Mouse (Mus musculus) retina, adult 2 months (tissue): ENCODE measurements at regions not wholly inside any gene's neighbourhood (a gene's known extent, or its start where the extent isn't known, plus 50 kb on each side); places are given as distances from the start of the nearest gene placed in this dataset.

ENCODE experiments used
- DNase-seq: peaks from one replicate; pipeline ENCODE4 v3.0.0-alpha.2; 2012; ENCODE audit warnings: low read depth, low spot score

DNA sequence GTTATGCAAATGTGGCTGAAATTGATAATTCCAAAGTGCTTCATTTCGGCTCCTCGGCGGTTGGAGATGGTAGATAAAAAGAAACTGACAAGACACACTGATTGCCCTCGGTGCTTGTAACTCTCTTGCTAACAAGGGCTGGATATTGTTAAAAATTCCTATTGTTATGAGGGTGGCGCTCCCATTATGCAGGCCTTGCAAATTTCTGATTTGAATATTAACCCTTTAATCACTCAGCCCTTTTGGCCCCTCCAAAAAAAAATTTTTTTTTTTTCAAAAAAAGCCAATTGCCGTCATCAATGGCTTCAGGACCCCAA, 469.8 kb downstream of the Vrk1 start:
- no peak for DNase-seq

DNA sequence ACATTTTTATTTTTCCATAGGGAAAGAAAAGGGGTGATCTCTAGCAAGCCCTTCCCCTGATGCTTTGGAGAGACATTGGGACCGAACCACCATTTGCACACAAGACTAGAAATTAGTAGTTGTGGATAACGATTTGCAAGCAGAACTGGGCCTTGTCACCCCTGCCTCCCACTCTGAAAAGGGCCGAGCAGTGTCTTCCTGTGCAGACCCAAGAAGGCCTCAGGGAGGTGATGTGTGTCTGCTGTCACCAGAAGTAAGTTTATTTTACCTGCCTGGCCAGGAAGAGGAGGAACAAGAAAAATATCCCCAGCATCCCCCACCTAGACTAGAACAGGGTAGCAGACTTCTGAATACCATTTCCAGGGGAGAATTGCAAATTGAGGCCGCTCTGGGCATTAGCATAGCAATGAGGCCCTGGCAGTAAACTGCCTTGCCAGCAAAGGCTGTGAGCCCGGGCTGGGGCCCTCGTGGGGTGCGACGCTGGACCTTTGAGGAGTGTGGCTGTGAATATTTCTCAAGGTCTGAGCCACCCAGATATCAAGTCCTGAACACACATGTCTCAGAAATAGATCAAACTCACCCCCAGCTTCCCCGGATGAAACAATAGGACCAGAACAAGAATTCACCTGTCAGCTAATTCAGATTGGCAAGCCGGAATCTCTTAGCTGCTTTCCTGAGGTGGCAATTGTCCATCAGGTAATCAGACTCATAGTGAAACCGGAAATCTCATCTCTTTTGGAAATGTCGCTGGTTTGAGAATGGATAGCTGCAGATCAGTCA, 470.4 kb downstream of the Vrk1 start:
- no peak for DNase-seq

DNA sequence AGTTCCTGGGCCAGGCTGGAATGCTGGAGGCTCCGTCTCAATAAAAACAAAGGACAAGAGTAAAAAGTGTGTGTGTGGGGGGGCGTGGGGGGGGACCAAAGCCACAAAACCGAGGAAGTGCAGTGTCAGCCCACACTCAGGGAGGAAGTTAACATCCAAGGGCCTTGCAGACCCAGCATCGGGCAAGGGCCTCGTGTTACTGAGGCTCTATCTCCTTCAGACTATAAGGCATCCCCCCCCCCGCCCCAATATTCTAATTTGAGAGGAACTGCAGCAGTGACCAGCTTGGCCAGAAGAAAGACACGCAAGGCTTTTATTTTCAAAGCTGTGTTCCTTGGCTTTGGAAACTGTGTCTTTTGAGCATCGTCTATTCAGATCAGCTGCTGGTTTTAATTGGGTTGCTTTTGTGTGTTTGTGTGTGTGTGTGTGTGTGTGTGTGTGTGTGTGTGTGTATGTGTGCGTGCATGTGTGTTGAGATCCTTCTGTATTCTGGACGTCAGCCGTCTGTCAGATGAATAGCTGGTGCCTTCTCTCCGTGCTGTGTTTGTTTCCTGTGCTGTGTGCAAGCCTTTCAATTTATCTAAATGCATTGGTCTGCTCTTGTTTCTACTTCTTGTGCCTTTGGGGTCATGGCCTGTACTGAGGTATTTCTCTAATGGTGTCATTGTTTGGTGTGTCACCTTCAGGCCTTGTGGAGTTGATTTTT, 491.7 kb downstream of the Vrk1 start:
- no peak for DNase-seq

DNA sequence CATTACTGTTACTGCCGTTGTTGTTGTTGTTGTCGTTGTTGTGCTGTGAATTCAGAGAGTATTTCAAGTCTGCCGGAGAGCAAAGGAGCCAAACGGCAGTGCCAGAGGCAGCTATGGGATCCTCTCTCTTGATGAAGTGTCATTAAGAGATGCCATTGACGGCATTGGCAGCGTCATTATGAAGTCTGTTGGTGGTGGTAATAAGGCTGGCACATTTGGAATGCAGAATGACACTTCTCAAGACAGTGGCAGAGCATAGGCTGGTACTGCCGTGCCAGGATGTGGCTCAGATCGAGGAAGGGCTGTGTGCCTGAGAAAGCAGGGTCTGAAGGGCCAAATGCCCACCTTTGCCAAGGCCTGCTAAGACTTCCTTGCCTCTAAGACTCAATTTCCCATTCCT, 494.3 kb downstream of the Vrk1 start:
- DNase-seq: no peak

DNA sequence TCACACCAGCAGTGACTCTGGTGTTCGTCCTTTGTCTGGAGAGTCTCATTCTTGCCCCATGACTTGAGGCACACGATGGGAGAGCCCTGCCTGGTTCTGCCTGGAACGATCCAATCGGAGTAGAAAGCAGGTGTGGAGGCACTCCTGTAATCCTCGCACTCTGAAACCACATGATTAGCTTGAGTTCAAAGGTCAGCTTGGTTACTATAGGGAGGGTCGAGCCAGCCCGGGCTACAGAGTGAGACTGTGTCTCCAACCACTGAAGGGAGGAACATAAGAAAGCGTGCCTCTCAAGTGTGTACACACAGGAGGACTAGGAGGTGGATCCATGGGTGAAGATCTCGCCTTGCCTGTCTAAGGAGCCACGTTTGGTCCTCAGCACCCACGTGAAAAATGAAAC, 504.0 kb downstream of the Vrk1 start:
- DNase-seq: no peak

DNA sequence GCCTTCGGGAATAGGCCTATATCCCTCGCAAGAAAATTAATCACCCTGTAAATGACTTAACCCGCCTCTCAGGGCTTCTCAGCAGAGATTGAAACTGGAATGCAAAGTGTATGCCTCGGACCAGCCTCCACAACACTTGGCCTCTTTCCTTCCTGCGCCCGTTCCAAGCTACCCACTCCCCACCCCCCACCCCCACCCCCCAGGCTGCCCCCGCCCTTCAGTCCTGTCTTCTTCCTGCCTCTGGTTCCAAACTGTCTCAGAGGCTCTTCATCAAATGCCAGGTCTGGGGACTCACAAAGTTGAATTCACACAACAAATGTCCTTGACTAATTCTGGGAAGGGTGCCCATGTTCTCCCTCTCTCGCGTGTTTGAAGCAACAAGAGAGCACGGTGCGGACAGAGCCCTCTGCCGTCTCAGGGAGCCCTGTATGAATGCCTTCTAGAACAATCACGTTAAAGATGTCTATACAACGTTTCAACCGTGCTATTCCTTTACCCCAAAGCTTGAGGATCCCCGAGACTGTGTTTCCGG, 505.3 kb downstream of the Vrk1 start:
- DNase-seq: no peak

DNA sequence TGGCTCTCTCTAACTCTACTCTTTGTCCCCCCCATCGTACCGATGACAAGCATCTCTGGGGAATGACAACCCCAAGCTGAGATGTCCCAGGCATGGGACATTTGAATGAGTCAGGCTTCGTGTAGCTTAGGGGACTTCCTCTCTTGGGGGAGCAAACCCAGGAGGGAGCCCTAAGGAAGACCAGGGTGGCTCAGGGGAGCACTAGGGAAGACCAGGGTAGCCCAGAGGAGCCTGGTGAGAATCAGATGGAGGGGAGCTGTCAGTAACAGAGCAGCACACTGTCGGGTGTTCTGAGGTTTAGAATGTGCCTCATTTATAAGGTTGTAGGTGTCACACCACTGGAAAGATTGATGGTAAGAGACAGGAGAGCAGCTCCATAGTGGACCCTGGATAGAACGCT, 509.1 kb downstream of the Vrk1 start:
- DNase-seq: no peak

DNA sequence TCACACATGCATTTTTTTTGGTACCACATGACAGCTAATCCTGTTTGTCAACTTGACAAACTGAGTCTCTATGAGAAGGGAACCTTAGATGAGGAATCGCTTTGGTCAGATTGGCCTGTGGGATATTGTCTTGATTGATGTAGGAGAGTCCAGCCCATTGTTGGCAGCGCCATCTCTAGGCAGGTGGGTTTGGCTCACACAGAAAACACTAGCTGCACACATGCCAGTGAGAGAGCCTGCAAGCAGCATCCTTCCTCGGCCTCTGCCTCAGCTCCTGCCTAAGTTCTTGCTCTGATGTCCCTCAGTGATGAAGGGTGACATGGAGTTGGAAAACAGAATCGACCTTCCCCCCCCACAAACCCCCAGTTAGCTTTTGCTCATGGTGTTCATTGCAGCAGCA, 514.4 kb downstream of the Vrk1 start:
- no peak for DNase-seq

DNA sequence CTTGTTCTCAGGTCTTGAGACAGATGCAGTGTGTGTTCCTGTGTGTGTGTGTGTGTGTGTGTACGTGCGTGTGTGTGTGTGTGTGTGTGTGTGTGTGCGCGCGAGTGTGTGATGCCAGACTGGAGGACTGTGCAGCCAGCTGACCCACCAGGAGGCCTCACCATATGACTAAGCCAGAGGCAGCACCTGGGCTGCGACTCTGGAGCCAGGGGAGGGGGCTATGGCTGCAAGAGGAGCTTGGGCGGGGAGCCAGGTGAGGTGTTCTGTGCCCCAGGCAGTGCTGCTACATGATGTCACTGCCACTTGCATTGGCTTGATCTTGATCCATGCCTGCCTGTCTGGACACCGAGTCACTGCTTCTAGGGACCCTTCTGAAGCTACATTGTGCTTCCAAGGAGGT, 517.1 kb downstream of the Vrk1 start:
- no peak for DNase-seq

DNA sequence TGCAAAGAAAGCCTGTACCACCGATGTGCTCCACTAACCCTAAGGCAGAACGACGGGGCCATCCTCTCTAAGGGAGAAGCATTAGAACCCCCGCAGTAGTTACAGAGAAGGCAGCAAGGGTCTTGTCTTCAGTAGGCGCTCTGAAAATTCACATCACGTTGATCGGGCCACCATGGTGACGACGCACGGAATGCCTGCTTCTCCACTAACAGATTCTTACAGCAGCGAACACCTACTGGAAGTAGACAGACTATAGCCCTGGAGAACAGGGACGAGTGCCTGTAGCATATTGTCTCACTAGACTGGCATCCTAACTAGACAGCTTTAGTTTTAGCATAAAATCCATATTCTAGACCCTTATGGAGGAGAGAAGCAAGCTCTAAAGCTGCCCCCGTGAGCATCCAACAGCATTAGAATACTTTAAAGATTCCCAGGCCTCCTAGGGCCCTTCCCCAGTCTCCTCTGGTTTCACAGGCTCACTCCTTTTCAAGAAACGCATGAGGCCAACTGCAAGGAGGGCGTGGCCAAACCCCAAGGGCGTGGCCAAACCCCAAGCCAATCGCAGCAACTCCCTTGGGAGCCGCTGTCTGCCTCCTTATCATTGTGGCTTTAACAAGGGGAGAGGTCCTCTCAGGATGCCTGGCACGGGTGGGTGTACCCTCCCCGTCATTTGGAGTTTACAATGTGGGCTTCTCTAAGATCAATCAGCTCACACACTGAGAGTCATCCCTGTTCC, 517.8 kb downstream of the Vrk1 start:
- no peak for DNase-seq

DNA sequence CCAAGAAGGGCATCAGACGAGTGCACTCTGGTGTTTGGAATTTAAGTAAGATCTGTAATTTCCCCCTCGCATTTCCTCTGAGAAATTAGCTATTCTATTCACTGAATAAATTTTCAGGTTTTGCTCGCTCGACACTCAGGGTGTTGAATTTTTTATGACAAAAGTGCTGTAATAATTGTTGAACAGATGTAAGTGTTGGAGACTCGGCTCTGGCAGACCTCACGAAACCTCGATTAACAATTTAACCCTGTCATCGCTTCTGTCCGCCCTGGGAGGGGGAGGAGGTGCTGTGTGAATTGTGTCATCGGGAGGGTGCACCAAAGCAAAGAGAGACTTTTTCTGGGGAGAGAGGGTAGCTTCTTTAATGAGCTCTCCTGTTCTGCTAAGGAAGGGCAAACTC, 518.5 kb downstream of the Vrk1 start:
- DNase-seq: no peak

DNA sequence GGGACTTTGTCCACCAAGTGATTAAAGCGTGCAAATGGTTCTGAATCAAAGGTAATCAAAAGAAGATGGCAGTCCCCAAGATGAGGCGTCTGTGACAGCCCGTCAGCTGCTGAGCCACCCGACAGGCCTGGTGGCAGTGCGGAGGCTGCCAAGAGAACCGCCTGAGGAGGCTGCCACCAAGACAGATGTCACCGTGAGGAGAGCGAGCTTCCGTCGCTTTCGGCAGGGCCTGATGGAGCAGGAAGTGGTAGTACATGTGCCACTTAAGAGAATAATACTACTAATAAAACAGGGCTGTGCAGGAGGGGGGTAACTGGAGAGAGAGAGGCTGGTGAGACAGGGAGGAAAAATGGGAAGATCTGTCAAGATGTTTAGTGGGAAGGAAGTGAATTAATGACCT, 519.1 kb downstream of the Vrk1 start:
- DNase-seq: no peak

DNA sequence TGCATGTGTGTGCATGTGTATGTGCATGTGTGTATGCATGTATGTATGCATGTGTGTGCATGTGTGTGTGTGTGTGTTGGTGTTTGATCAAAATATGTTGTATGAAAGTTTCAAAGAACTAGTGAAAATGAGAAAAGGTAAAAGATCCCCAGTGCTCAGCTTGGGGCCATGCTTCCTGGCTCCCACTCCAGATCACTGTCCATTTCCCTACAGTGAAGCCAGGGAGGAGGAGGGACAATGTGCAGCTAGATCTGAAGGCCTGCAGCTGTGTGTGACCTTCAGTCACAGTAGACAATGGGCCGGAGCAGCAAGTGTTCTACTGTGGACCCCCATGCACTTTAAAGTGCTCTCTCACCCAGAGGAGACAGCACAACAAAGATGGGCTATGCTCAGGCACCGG, 525.1 kb downstream of the Vrk1 start:
- no peak for DNase-seq

DNA sequence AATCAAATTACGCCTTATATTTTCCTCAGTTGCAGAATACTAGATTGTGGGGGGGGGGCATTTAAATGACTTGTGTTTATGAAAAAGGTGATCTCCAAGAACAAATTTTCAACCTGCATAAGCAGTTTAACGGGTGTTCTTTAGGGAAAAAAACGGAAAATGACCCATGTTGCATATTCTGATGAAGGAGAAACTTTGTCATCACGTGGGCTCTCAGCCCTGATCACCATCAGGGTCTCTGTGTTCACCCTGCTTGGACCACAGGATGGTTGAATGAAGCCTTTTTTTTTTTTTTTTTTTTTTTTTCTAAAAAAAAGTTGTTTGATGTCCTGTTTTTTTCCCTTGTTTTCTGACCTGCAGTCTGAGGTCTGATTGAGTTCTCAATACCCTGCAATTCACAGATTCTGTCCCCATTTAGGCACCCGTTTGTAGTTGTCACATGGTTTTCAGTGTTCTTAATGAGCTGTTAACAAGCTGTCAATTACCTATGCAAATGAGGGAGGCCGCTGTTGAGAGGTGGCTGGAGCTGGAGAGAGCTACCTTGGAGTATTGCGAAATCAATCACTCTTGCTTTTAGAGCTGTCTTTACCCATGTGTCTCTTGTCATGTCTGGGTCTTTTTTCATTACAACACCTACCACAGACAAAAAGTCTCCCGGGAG, 525.7 kb downstream of the Vrk1 start:
- no peak for DNase-seq

DNA sequence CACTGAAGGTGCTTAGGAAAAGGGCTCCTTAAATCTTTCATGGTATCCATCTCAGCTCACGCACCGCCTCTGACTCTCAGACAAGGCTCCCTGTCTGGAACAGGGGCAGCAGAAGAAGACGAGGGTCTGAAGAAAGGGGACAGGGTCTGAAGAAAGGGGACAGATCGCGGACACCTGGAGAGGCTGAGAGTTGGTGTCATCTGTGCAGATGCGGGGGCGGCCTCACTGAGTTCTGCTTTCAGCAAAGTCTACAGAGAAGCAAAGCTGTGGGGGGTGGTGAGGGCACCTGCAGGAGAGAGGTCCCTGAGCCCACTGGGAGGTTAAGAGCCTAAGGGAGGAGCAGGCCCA, 526.2 kb downstream of the Vrk1 start:
- no peak for DNase-seq

DNA sequence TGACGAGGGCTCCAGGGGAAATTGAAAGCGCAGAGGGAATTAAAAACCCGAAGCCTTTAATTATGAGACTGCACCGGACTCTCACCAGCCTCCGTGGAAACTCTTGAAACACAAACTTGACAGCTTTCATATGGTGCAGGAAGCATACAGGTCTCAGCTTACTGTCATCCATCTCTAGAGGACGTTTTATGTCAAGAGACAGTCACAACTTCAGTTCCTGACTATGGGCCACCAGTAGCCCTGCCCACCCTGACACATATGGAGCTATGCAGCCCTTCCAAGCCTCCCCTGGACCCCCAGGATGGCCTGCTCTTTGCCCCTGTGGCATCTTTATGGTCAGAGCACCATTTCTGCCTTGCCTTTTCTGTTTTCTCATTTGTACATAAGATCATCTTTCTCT, 530.0 kb downstream of the Vrk1 start:
- DNase-seq: no peak

DNA sequence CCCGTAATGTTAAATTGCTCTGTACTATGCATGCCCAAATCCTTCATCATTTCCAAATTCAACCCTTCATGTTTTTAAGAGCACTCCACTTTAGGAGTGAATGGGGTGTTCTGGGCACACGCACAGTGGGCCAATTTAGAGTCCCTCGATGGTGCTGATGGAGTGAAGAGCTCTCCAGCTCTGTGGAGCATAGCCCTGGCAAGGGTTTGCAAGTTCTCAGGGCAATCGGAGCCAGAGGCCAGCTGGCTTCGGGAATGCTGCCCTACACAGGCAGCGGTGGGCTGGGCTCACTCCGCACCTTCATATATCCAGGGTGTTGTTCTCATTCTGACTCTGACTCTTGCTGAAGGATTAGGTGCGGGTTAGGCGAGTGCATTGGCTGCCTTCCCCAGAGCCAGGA, 549.5 kb downstream of the Vrk1 start:
- DNase-seq: no peak

DNA sequence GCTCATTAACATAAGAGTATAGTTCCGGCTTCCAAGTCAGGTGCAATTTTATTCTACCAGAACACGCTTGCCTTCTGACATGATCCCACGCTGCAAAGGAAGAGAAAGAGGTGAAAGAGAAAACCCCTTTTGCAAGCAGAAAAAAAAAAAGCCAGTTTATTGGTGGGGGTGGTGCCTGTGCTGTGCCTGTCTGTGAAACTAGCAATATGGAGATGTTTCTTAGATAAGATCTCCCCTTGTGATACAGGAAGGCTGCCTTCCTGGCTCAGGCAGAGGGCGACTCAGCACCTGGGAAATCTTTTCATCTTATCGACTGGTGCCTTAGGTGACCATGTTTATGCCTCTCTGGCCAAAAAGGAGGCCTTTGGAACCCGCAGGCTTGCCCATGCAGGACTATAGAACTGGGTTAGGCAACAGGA, 555.2 kb downstream of the Vrk1 start:
- no peak for DNase-seq

DNA sequence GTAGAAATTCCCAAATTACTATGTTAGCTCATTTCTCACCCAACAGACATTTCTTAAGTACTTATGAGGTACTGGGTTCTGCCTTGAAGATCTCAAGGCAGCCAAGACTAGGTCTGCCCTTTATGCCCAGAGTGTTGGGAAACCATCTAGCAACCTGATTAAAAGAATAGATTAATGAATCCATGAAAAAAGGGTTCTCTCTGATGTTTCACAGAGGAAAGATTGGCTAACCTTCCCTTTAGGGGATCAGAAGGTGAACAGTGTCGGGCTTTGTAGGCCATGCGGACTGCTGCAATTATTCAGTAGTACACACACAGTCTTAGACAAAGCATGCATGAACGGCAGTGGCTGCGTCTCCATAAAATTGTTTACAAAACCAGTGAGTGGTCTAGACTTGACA, 556.3 kb downstream of the Vrk1 start:
- no peak for DNase-seq

DNA sequence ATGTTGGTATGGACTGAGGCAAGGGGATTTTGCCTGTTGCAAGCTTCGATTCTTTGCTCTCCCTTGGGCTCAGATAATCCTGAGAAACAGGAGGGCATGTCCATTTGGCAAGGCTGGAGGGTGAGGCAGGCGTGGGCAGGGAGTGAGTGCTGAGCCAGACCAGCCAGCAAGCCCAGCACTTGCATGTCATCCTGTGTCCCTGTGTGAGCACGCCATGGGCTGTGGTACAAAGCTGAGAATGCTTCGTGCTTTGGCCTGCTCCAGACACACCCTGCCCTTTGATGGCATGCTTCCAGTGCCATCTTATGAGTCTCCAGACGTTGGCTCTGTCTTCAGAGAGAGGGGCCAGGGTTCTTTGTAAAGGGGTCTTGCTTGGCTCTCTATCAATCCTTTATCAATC, 557.1 kb downstream of the Vrk1 start:
- no peak for DNase-seq

DNA sequence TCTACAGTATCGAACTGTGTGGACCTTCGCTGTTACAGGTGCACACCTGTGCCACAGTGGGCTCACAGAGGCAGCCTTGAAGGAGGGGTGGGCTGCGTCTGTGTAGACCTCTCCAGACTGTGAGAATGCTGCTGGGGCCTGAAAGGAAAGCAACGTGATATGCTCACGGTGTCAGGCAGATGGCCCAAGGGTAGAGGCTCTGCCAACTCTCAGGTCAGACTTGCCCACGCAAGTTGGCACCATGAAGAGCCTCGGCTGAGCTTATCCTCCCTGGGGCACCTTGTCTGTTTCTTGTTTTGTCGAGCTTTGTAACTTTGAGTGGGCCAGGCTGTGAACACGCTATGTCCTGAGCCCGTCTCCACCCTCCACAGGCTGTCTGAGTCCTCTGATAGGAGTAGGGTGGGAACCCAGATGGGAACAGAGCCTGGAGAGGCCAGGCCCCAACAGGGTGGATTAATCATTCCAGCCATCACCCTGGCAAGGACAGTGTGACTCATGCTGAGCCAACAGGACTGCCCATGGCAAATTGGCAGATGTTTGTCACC, 558.6 kb downstream of the Vrk1 start:
- no peak for DNase-seq

DNA sequence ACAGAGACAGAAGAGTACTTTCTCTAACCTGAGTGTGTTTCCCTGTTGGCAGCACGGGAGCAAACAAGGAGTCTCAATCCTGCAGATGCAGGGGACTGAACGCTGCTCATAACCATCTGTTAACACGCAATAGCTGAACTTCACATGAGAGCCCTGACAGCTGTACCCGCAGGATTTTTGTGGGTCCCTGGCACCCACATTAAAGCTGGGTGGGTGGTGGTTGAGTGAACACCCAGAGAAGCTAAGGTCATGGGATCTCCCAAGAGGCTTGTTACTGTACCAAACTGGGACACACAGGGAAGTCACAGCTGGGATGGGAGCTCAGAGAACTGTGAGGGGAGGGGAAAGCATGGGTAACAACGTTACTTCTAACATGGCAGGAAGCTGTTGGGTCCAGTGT, 562.9 kb downstream of the Vrk1 start:
- no peak for DNase-seq
